Mouse (Mus musculus) limb, embryonic 10.5 days (tissue): ENCODE data around the gene Irak1bp1. TPM values are rescaled to one million over a fixed set of nuclear protein-coding genes. Genes with fewer than 3 reads are reported as not detected.

Experiments
- DNase-seq: peaks from one replicate; pipeline ENCODE4 v3.0.0-alpha.2; 2017; ENCODE audit warnings: low spot score
- H3K27ac ChIP-seq: fragments of 300-500 bp; sonication (generic); 2 replicates; pipeline ENCODE4 v1.5.1; 2016; ENCODE audit warnings: mild to moderate bottlenecking
- H3K27me3 ChIP-seq: fragments of 300-500 bp; sonication (generic); 2 replicates; pipeline ENCODE4 v1.6.1; 2016; ENCODE audit warnings: low read depth, mild to moderate bottlenecking; ENCODE audit not compliant: poor library complexity, severe bottlenecking
- H3K36me3 ChIP-seq: fragments of 300-500 bp; sonication (generic); 2 replicates; pipeline ENCODE4 v1.6.1; 2016; ENCODE audit warnings: mild to moderate bottlenecking, moderate library complexity
- H3K4me1 ChIP-seq: fragments of 300-500 bp; sonication (generic); 2 replicates; pipeline ENCODE4 v1.6.1; 2016
- H3K4me3 ChIP-seq: fragments of 300-500 bp; sonication (generic); 2 replicates; pipeline ENCODE4 v1.5.1; 2016; ENCODE audit warnings: mild to moderate bottlenecking, moderate library complexity
- H3K9me3 ChIP-seq: fragments of 300-500 bp; sonication (generic); replicated peaks from 2 replicates; pipeline ENCODE4 v1.6.1; 2016; ENCODE audit warnings: mild to moderate bottlenecking
- WGBS: fragments of 180-500 bp; shearing (Covaris S2); methylation state at CpG from one replicate; pipeline ENCODE4 v1.1.7; 2016; 5-methylcytosine and 5-hydroxymethylcytosine counted together
- polyA plus RNA-seq: library from polyadenylated mRNA; unstranded; fragments of >200 nt; fragmentation: Nextera tagmentation; extraction: Ambion mirVana; gene quantifications from 2 replicates; pipeline ENCODE4 v1.2.1, GENCODE M21; 2016

Irak1bp1 gene
- polyA plus RNA-seq, 1 experiment from 2014 or later, result 23.2 TPM

DNA sequence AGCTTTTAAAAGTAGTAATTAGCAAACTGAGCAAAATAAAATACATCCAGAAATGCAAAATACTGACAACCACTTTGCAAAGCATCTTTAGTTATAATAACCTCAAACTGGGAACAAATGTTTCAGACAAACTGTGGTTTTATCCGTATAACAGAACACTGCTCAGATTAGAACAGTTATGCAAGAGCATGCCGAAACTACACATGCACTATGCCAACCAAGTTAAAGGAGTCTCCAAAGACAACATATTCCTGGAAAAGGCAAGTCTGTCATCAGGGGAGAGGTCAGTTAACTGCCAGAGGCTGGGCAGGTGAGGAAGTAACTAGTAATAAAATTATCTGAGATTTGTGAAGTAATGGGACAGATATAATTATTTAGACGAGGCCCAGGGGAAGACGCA, 13.3 kb downstream of the Irak1bp1 start:
- 96% methylated on average over 4 of the region's 4 CpGs for WGBS
- no peak for DNase-seq
- peaks cover 40% of the 10 kb centered on the region for H3K36me3 ChIP-seq

DNA sequence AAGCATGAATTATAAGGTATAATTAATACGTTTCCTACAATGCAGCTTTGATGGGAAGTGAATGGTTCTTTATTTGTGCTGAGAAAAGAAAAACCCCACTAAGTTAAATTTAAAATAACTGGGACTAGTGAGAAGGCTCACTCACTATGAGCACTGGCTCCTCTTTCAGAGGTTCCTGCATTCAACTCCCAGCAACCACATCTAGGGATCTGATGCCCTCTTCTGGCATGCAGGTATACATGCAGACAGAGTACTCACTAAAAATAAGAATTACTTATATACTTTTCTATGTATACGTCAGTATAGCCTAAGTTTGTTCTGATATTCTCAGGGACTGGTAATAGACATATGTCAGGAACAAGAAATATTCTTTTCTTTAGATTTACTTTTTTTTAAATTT, 24.7 kb downstream of the Irak1bp1 start:
- no peaks in the 10 kb centered on the region for H3K36me3 ChIP-seq
- no peaks in the 10 kb centered on the region for H3K27me3 ChIP-seq
- DNase-seq, result no peak
- WGBS, result 59% methylated on average over 2 of the region's 2 CpGs
- H3K4me1 ChIP-seq, result no peaks in the 10 kb centered on the region
- H3K4me3 ChIP-seq, result no peak overlapping the region
- no peak overlapping the region for H3K27ac ChIP-seq
- no peaks in the 10 kb centered on the region for H3K9me3 ChIP-seq

More for the DNA sequence above, 13.3 kb downstream of the Irak1bp1 start:
- Histone ChIP-seq H3K27me3 (no peaks in the 10 kb centered on the region), H3K4me1 (no peaks in the 10 kb centered on the region), H3K27ac (no peak overlapping the region), H3K9me3 (no peaks in the 10 kb centered on the region), H3K4me3 (no peak overlapping the region)

GRCm38 (mm10) chr9:82854973-82855614, 25.8 kb downstream of the Irak1bp1 start:
- no peaks in the 10 kb centered on the region for H3K27me3 ChIP-seq
- H3K4me3 ChIP-seq, result no peak overlapping the region
- no peaks in the 10 kb centered on the region for H3K36me3 ChIP-seq
- no peaks in the 10 kb centered on the region for H3K4me1 ChIP-seq
- DNase-seq, result no peak
- H3K9me3 ChIP-seq, result no peaks in the 10 kb centered on the region
- H3K27ac ChIP-seq, result no peak overlapping the region
- 48% methylated on average over 3 of the region's 3 CpGs for WGBS

- Histone ChIP-seq H3K9me3 (no peaks in the 10 kb centered on the region), H3K27ac (no peak overlapping the region), H3K36me3 (no peaks in the 10 kb centered on the region), H3K4me3 (no peak overlapping the region), H3K27me3 (no peaks in the 10 kb centered on the region), H3K4me1 (no peaks in the 10 kb centered on the region)
- 86% methylated on average over 4 of the region's 4 CpGs for WGBS
- no peak for DNase-seq
These were observed 26.9 kb downstream of the Irak1bp1 start for GRCm38 (mm10) chr9:82856241-82856640.

GRCm38 (mm10) chr9:82860805-82861204, 31.5 kb downstream of the Irak1bp1 start:
- H3K4me1 ChIP-seq, result no peaks in the 10 kb centered on the region
- no peak overlapping the region for H3K27ac ChIP-seq
- WGBS, result 94% methylated on average over 2 of the region's 2 CpGs
- no peak for DNase-seq
- H3K4me3 ChIP-seq, result no peak overlapping the region
- peaks cover 6% of the 10 kb centered on the region; the same call in 1 of the 2 replicates for H3K36me3 ChIP-seq
- H3K9me3 ChIP-seq, result no peaks in the 10 kb centered on the region
- no peaks in the 10 kb centered on the region for H3K27me3 ChIP-seq

- no peak overlapping the region for H3K27ac ChIP-seq
- WGBS, result 87% methylated on average over 4 of the region's 4 CpGs
- H3K27me3 ChIP-seq, result no peaks in the 10 kb centered on the region
- H3K4me1 ChIP-seq, result no peaks in the 10 kb centered on the region
- H3K4me3 ChIP-seq, result no peak overlapping the region
- DNase-seq, result no peak
- H3K9me3 ChIP-seq, result no peaks in the 10 kb centered on the region
- peaks cover 11% of the 10 kb centered on the region for H3K36me3 ChIP-seq
These were observed 32.0 kb downstream of the Irak1bp1 start for GRCm38 (mm10) chr9:82861316-82861715.

- no peak for DNase-seq
- Histone ChIP-seq H3K4me1 (no peaks in the 10 kb centered on the region), H3K4me3 (no peak overlapping the region), H3K27ac (no peak overlapping the region), H3K36me3 (peaks cover 15% of the 10 kb centered on the region), H3K9me3 (no peaks in the 10 kb centered on the region), H3K27me3 (no peaks in the 10 kb centered on the region)
- 92% methylated on average over 3 of the region's 3 CpGs for WGBS
These were observed 32.6 kb downstream of the Irak1bp1 start for GRCm38 (mm10) chr9:82861775-82862430.

DNA sequence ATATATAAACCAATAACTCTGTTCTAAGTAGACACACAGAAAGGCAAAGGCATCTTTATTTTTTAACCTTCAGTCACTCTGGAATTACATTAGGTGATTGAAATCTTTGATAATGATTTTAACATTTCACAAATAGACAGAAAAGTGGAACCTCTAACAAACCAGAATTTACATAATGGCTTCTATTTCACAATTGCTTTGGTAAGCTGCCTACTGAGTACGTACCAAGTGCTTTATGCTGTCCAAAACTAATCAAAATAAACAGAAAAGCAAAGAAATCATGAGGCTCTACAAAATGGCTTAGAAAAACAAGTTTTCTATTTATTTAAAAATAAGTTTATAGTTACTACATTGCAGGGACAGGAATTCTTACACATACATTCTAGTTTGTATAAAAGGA, 36.8 kb downstream of the Irak1bp1 start:
- Histone ChIP-seq H3K27ac (no peak overlapping the region), H3K36me3 (peaks cover 50% of the 10 kb centered on the region), H3K9me3 (no peaks in the 10 kb centered on the region), H3K4me1 (no peaks in the 10 kb centered on the region), H3K4me3 (no peak overlapping the region), H3K27me3 (no peaks in the 10 kb centered on the region)
- 97% methylated on average over 1 of the region's 1 CpGs for WGBS
- no peak for DNase-seq

- H3K27ac ChIP-seq, result no peak overlapping the region
- H3K4me3 ChIP-seq, result no peak overlapping the region
- H3K4me1 ChIP-seq, result no peaks in the 10 kb centered on the region
- no peaks in the 10 kb centered on the region for H3K9me3 ChIP-seq
- DNase-seq, result no peak
- WGBS, result 91% methylated on average over 3 of the region's 3 CpGs
- no peaks in the 10 kb centered on the region for H3K27me3 ChIP-seq
- peaks cover 66% of the 10 kb centered on the region for H3K36me3 ChIP-seq
These were observed 38.4 kb downstream of the Irak1bp1 start for GRCm38 (mm10) chr9:82867698-82868097.

DNA sequence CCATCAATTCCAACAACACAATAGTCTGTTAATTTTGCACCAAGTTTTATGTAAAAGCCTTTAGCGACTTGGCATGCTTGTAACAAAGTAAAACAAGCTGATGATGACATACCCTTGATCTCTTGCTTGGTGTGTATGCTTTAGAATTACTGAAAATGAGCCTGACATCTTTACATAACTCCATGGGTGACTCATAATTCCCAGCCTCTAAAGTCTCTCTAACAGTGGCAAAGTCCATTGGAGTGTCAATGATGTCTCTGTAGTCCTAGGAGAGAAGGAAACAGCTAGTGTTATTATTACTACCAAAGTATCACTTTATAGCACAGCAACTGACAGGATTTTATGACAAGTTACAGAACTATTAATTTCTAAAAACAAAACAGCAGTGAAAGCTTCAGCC, 47.7 kb downstream of the Irak1bp1 start:
- no peak overlapping the region for H3K27ac ChIP-seq
- no peak for DNase-seq
- no peak overlapping the region for H3K4me3 ChIP-seq
- no peaks in the 10 kb centered on the region for H3K9me3 ChIP-seq
- no peaks in the 10 kb centered on the region for H3K4me1 ChIP-seq
- H3K27me3 ChIP-seq, result no peaks in the 10 kb centered on the region
- WGBS, result 93% methylated on average over 1 of the region's 1 CpGs
- peaks cover 100% of the 10 kb centered on the region for H3K36me3 ChIP-seq

- peaks cover 97% of the 10 kb centered on the region for H3K36me3 ChIP-seq
- no peaks in the 10 kb centered on the region for H3K9me3 ChIP-seq
- H3K27me3 ChIP-seq, result no peaks in the 10 kb centered on the region
- no peaks in the 10 kb centered on the region for H3K4me1 ChIP-seq
- DNase-seq, result no peak
- no peak overlapping the region for H3K27ac ChIP-seq
- H3K4me3 ChIP-seq, result no peak overlapping the region
These were observed 54.8 kb downstream of the Irak1bp1 start for GRCm38 (mm10) chr9:82884177-82884576.

- Histone ChIP-seq H3K4me3 (no peak overlapping the region), H3K9me3 (no peaks in the 10 kb centered on the region), H3K27me3 (no peaks in the 10 kb centered on the region), H3K4me1 (no peaks in the 10 kb centered on the region), H3K27ac (no peak overlapping the region), H3K36me3 (peaks cover 99% of the 10 kb centered on the region)
- no peak for DNase-seq
These were observed 59.3 kb downstream of the Irak1bp1 start for GRCm38 (mm10) chr9:82888645-82889044.
